Mouse (Mus musculus) lung, adult 2 months (tissue): Measurements from ENCODE around the gene Lrsam1. TPM values are rescaled to one million over a fixed set of nuclear protein-coding genes. Genes with fewer than 3 reads are reported as not detected.
A peak's percentile ranks its signal among the peaks of the same experiment; 100 is the strongest.

Experiments
- DNase-seq: peaks from one replicate; pipeline ENCODE4 v3.0.0; 2022
- H3K4me1 ChIP-seq: fragments of 200-500 bp; 2 replicates; pipeline ENCODE4 v1.6.1; 2011; ENCODE audit warnings: low read length; ENCODE audit not compliant: control insufficient read depth, insufficient read depth
- H3K4me3 ChIP-seq: fragments of 200-500 bp; replicated peaks from 2 replicates; pipeline ENCODE3; 2011; ENCODE audit warnings: low read depth, mild to moderate bottlenecking, control low read depth, low read length; ENCODE audit errors: extremely low read depth
- CTCF ChIP-seq: fragments of 200-500 bp; IDR thresholded peaks from 2 replicates; pipeline ENCODE4 v1.5.1; 2011; ENCODE audit warnings: mild to moderate bottlenecking, low read length, control low read depth; ENCODE audit not compliant: insufficient read depth
- POLR2A ChIP-seq: fragments of 200-500 bp; IDR thresholded peaks from 2 replicates; pipeline ENCODE4 v1.6.1; 2011; ENCODE audit warnings: low read depth, mild to moderate bottlenecking, control low read depth, low read length, borderline replicate concordance; ENCODE audit errors: extremely low read depth
- WGBS: fragments of 180-500 bp; shearing (Covaris S2); methylation state at CpG from one replicate; pipeline ENCODE4 v1.1.7; 2018; 5-methylcytosine and 5-hydroxymethylcytosine counted together
- polyA plus RNA-seq: library from polyadenylated mRNA; depleted of rRNA; stranded (reverse); fragments of >200 nt; gene quantifications from 2 replicates; pipeline ENCODE4 v1.2.3, GENCODE M21; 2012

Gene Lrsam1
- polyA plus RNA-seq, 1 experiment = 18.4 TPM

GRCm38 (mm10) chr2:32884745-32885144 lies 76.7 kb downstream of the Lrsam1 start:
- TF ChIP-seq CTCF = no peak
- no peak for DNase-seq
- 17% methylated on average over 7 of the region's 7 CpGs for WGBS
- H3K4me3 ChIP-seq = no peak overlapping the region
- peaks cover 58% of the 10 kb centered on the region for H3K4me1 ChIP-seq

- Histone ChIP-seq H3K4me3 (peak overlapping the region; percentile 9), H3K4me1 (peaks cover 47% of the 10 kb centered on the region)
- TF ChIP-seq POLR2A (no peak), CTCF (no peak)
- DNase-seq = peak; percentile 56
- WGBS = 10% methylated on average over 15 of the region's 21 CpGs
Measured at GRCm38 (mm10) chr2:32882283-32883043, 79.0 kb downstream of the Lrsam1 start.

GRCm38 (mm10) chr2:32881723-32882122 lies 79.7 kb downstream of the Lrsam1 start:
- H3K4me1 ChIP-seq = peaks cover 41% of the 10 kb centered on the region
- H3K4me3 ChIP-seq = no peak overlapping the region
- TF ChIP-seq CTCF (no peak), POLR2A (no peak)
- DNase-seq = peak; percentile 79
- WGBS = 10% methylated on average over 3 of the region's 3 CpGs

GRCm38 (mm10) chr2:32881054-32881453 lies 80.4 kb downstream of the Lrsam1 start:
- peaks cover 40% of the 10 kb centered on the region for H3K4me1 ChIP-seq
- 26% methylated on average over 6 of the region's 6 CpGs for WGBS
- DNase-seq = peak; percentile 48

GRCm38 (mm10) chr2:32879593-32879992 lies 81.8 kb downstream of the Lrsam1 start:
- no peak overlapping the region for H3K4me3 ChIP-seq
- WGBS = 35% methylated on average over 5 of the region's 5 CpGs
- TF ChIP-seq CTCF (no peak), POLR2A (no peak)

More at GRCm38 (mm10) chr2:32881054-32881453, 80.4 kb downstream of the Lrsam1 start:
- H3K4me3 ChIP-seq = no peak overlapping the region
- TF ChIP-seq POLR2A = no peak
- no peak for TF ChIP-seq CTCF

GRCm38 (mm10) chr2:32878396-32878795 lies 83.0 kb downstream of the Lrsam1 start:
- DNase-seq = peak; percentile 64
- WGBS = 28% methylated on average over 3 of the region's 3 CpGs
- Histone ChIP-seq H3K4me3 (peak overlapping the region; percentile 90), H3K4me1 (peaks cover 39% of the 10 kb centered on the region)
- no peak for TF ChIP-seq CTCF
- peak; percentile 18; the same call in 1 of the 2 replicates for TF ChIP-seq POLR2A

More at GRCm38 (mm10) chr2:32879593-32879992, 81.8 kb downstream of the Lrsam1 start:
- DNase-seq = peak; percentile 22
- H3K4me1 ChIP-seq = peaks cover 38% of the 10 kb centered on the region

GRCm38 (mm10) chr2:32877761-32878393 lies 83.5 kb downstream of the Lrsam1 start:
- TF ChIP-seq POLR2A (peak; percentile 47; the same call in 1 of the 2 replicates), CTCF (no peak)
- H3K4me3 ChIP-seq = peak overlapping the region; percentile 90
- 26% methylated on average over 6 of the region's 6 CpGs for WGBS
- peak; percentile 86 for DNase-seq
- H3K4me1 ChIP-seq = peaks cover 39% of the 10 kb centered on the region

- Histone ChIP-seq H3K4me1 (peaks cover 39% of the 10 kb centered on the region), H3K4me3 (peak overlapping the region; percentile 90)
- DNase-seq = peak; percentile 52
- TF ChIP-seq CTCF (no peak), POLR2A (0 out of 2 replicates have a peak, but pooled peaks have one; percentile 17)
- 14% methylated on average over 5 of the region's 5 CpGs for WGBS
Measured at GRCm38 (mm10) chr2:32877303-32877702, 84.1 kb downstream of the Lrsam1 start.

GRCm38 (mm10) chr2:32876490-32877302 lies 84.7 kb downstream of the Lrsam1 start:
- TF ChIP-seq POLR2A = no peak
- no peak for TF ChIP-seq CTCF
- DNase-seq = peak; percentile 54
- Histone ChIP-seq H3K4me1 (peaks cover 35% of the 10 kb centered on the region), H3K4me3 (peak overlapping the region; percentile 90)
- WGBS = 2% methylated on average over 20 of the region's 20 CpGs
